In the genomic region with DNA sequence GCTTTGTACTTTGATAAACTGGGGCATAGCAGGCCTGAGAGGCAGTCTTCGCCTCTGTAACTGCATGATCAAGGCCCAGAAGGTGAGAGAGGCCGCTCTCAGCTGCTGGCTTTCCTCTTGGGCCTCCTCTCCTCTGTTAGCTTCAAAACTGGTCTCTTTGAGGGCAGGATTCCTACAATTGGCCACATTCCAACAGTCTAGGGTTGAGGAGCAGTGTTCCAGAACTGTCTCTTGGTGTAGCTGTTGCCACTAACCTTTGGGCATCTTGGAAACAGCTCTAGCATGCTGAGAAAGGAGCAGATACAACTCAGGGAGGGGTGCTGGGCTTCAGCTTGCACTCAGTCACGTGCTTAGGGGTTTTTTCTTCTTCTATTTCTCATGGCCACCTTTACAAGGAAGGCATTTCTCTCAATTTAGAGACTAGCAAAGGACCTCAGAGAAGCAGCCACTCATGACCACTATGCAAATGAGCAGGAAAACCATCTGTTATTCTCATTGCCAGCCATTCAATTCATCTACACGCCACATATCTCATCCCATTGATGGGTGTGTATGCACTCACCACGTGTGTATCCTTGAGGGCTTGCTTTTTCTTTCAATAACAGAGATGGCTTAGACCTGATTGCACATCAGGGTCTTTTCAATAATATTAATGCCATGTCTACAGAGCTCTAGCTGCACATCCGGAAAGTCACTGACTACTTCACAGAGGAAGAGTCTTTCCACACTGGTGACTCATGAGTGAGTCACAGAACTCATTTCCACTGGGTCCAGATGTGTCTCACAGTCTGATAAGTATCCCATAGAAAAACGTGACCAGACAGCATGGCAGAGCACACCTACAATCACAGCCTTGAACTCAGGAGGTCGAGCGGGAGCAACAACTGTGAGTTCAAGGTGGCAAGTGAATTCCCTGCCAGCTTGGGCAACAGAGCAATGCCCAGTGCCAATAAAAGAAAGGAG, we compare ENCODE assay signal across 14 mouse cellular contexts.
DNase-seq lines count a peak whose midpoint lies in the region; ATAC-seq and TF ChIP-seq lines count a peak whose summit lies in the region.
"Had no signal": no experiment of that assay in that cellular context is flagged by ENCODE, and none has a peak within 500 bp of the region (broad histone marks: within the 10 kb centered on the region; RNA-seq: fewer than 3 reads in every experiment).

No protein-coding gene starts in this region.

- TF ChIP-seq RAD21 in CH12.LX (IDR thresholded peaks at IDR 0.05; ENCODE audit: low read depth, low read length), result no peak

- no peaks in the 10 kb centered on the region; the same call in 1 of the 2 replicates for H3K4me1 ChIP-seq in midbrain, embryonic 11.5 days (ENCODE audit: control insufficient read depth, insufficient read depth, low read length)
- H3K4me1 ChIP-seq in midbrain, embryonic 13.5 days (replicated peaks), result peaks cover 38% of the 10 kb centered on the region
- H3K4me1 ChIP-seq in CH12.LX (ENCODE audit: control insufficient read depth in 1 of 2, insufficient read depth in 2 of 2), result peaks cover 13 to 32% of the 10 kb centered on the region in 2 experiments
- H3K4me1 ChIP-seq in olfactory bulb, adult 2 months (ENCODE audit: control insufficient read depth, insufficient read depth, low read length), result peaks cover 29% of the 10 kb centered on the region

- peak; percentile 56 to 67 for DNase-seq in cerebellum, postnatal 10 days
- DNase-seq in cerebellum, adult 9-11 months, result no peak
- DNase-seq in midbrain, embryonic 11.5 days (ENCODE audit: low spot score, missing footprints), result peak; percentile 67
- peak; percentile 82 for DNase-seq in CH12.LX (ENCODE audit: extremely low read depth)
- DNase-seq in lung, postnatal 25 days (ENCODE audit: low spot score), result no peak
- DNase-seq: cerebellum, adult 9-10 months; heart, postnatal 10 days; kidney, adult 9 months; liver, postnatal 0 days; spleen, adult 18-20 months had no signal

- H3K9me3 ChIP-seq in midbrain, embryonic 11.5 days (ENCODE audit: control insufficient read depth, low read length), result no peaks in the 10 kb centered on the region
- H3K9me3 ChIP-seq in midbrain, embryonic 13.5 days, result no peaks in the 10 kb centered on the region
- no peaks in the 10 kb centered on the region for H3K9me3 ChIP-seq in CH12.LX (replicated peaks; ENCODE audit: low read length)

- no peak for TF ChIP-seq CTCF in CH12.LX (conservative IDR thresholded peaks at IDR 0.05 in 1 of 2, IDR thresholded peaks at IDR 0.05 in 1 of 2; ENCODE audit: low read depth in 2 of 2, low read length in 2 of 2)
- no peak for TF ChIP-seq CTCF in olfactory bulb, adult 2 months (IDR thresholded peaks at IDR 0.05; ENCODE audit: insufficient read depth, low read depth, low read length)

- no peak overlapping the region for H3K4me2 ChIP-seq in midbrain, embryonic 11.5 days
- no peak overlapping the region for H3K4me2 ChIP-seq in midbrain, embryonic 13.5 days (replicated peaks)
- no peak overlapping the region for H3K4me2 ChIP-seq in CH12.LX (ENCODE audit: insufficient read depth, low read depth, poor library complexity, severe bottlenecking)

- peak; percentile 10; the same call in 1 of the 2 replicates for TF ChIP-seq EP300 in CH12.LX (IDR thresholded peaks at IDR 0.05; ENCODE audit: low read length)

- no peaks in the 10 kb centered on the region for H3K36me3 ChIP-seq in midbrain, embryonic 11.5 days (ENCODE audit: control insufficient read depth, insufficient read depth, low read length)
- no peaks in the 10 kb centered on the region for H3K36me3 ChIP-seq in midbrain, embryonic 13.5 days
- no peaks in the 10 kb centered on the region for H3K36me3 ChIP-seq in CH12.LX (replicated peaks in 1 of 2; ENCODE audit: control insufficient read depth in 1 of 2, insufficient read depth in 1 of 2, low read length in 1 of 2)

- no peaks in the 10 kb centered on the region for H3K27me3 ChIP-seq in midbrain, embryonic 11.5 days (ENCODE audit: control insufficient read depth, insufficient read depth, low read length)
- no peaks in the 10 kb centered on the region for H3K27me3 ChIP-seq in midbrain, embryonic 13.5 days
- peaks cover 36% of the 10 kb centered on the region for H3K27me3 ChIP-seq in CH12.LX (replicated peaks)

- no peak for ATAC-seq in midbrain, embryonic 11.5 days (ENCODE audit: low FRiP score)
- ATAC-seq in midbrain, embryonic 13.5 days, result no peak
- ATAC-seq: liver, postnatal 0 days had no signal

- H3K79me2 ChIP-seq in CH12.LX (replicated peaks; ENCODE audit: control insufficient read depth, extremely low read depth, insufficient read depth, poor library complexity, severe bottlenecking), result no peaks in the 10 kb centered on the region

- WGBS in midbrain, embryonic 11.5 days, result 81% methylated on average over 9 of the region's 9 CpGs
- 75% methylated on average over 9 of the region's 9 CpGs for WGBS in midbrain, embryonic 13.5 days
- 62% methylated on average over 9 of the region's 9 CpGs for WGBS in olfactory bulb, adult 2 months

- no peak for TF ChIP-seq POLR2A in CH12.LX (IDR thresholded peaks at IDR 0.05; ENCODE audit: low read depth, low read length)
- no peak for TF ChIP-seq POLR2A in olfactory bulb, adult 2 months (IDR thresholded peaks at IDR 0.05; ENCODE audit: insufficient read depth, low read depth, low read length)

- H3K4me3 ChIP-seq in midbrain, embryonic 11.5 days (ENCODE audit: low read depth, low read length), result no peak overlapping the region
- no peak overlapping the region for H3K4me3 ChIP-seq in midbrain, embryonic 13.5 days (replicated peaks)
- H3K4me3 ChIP-seq in CH12.LX (replicated peaks in 1 of 3; ENCODE audit: low read depth in 2 of 3, low read length in 2 of 3, poor library complexity in 1 of 3), result no peak overlapping the region
- H3K4me3 ChIP-seq in olfactory bulb, adult 2 months (ENCODE audit: insufficient read depth, low read depth, low read length), result no peak overlapping the region
- H3K4me3 ChIP-seq: erythroblast, embryonic 14.5 days had no signal

- in situ Hi-C loops in CH12.LX (cut with MboI; ENCODE audit: low pct_ligation_motif_present, low pct_unique_long_range_greater_than_20kb, low sequenced_read_pairs), result no loop called here

- H3K27ac ChIP-seq in midbrain, embryonic 11.5 days (ENCODE audit: low read depth, low read length), result no peak overlapping the region
- no peak overlapping the region for H3K27ac ChIP-seq in midbrain, embryonic 13.5 days
- no peak overlapping the region for H3K27ac ChIP-seq in CH12.LX (ENCODE audit: insufficient read depth, low read depth)
- H3K27ac ChIP-seq in olfactory bulb, adult 2 months (ENCODE audit: insufficient read depth, low read depth, low read length), result peak overlapping the region; percentile 50
- H3K27ac ChIP-seq: stomach, postnatal 0 days had no signal

- dilution Hi-C loops in CH12.LX (cut with MboI; ENCODE audit: extremely low pct_ligation_motif_present, extremely low pct_unique_long_range_greater_than_20kb, low sequenced_read_pairs), result no loop called here

- H3K9ac ChIP-seq in midbrain, embryonic 11.5 days (ENCODE audit: low read length), result no peak overlapping the region
- H3K9ac ChIP-seq in midbrain, embryonic 13.5 days (replicated peaks), result no peak overlapping the region
- H3K9ac ChIP-seq in CH12.LX (ENCODE audit: insufficient read depth, low read depth), result no peak overlapping the region
- H3K9ac ChIP-seq: liver, postnatal 0 days had no signal

TF ChIP-seq in CH12.LX, 34 proteins besides CTCF, POLR2A, EP300 and RAD21:
- TF ChIP-seq IRF4 (IDR thresholded peaks at IDR 0.05; ENCODE audit: low read depth, low read length) (no peak), TBP (conservative IDR thresholded peaks at IDR 0.05; ENCODE audit: low read depth, low read length) (no peak), ZNF384 (IDR thresholded peaks at IDR 0.05; ENCODE audit: low read depth, low read length) (peak; percentile 43), CHD2 (IDR thresholded peaks at IDR 0.05; ENCODE audit: low read length) (0 out of 2 replicates have a peak, but pooled peaks have one; percentile 21), POLR2AphosphoS2 (IDR thresholded peaks at IDR 0.05; ENCODE audit: low read depth, low read length) (no peak), USF2 (conservative IDR thresholded peaks at IDR 0.05; ENCODE audit: low read depth, low read length) (peak; percentile 65; the same call in 1 of the 2 replicates), BHLHE40 (IDR thresholded peaks at IDR 0.05; ENCODE audit: low read depth, low read length) (peak; percentile 88), MAFK (IDR thresholded peaks at IDR 0.05; ENCODE audit: insufficient replicate concordance, low read length) (no peak), KAT2A (IDR thresholded peaks at IDR 0.05; ENCODE audit: insufficient replicate concordance, low read length) (no peak), USF1 (IDR thresholded peaks at IDR 0.05; ENCODE audit: low read depth, low read length) (peak; percentile 63), ZMIZ1 (IDR thresholded peaks at IDR 0.05; ENCODE audit: low read depth, low read length) (no peak), MAX (IDR thresholded peaks at IDR 0.05; ENCODE audit: low read length) (peak; percentile 65), MXI1 (IDR thresholded peaks at IDR 0.05; ENCODE audit: low read depth, low read length) (no peak)

Comparison
In these comparisons a context has a peak if more than half of its experiments do, and no peak if none do; other contexts are left out.
1. DNase-seq: peak in cerebellum, postnatal 10 days (2 of 2), midbrain, embryonic 11.5 days (single experiment) and CH12.LX (single experiment); none in cerebellum, adult 9-11 months (single experiment) and lung, postnatal 25 days (single experiment).